Mouse (Mus musculus) ES-Bruce4 (cell line): Measurements from ENCODE around the gene Celf2. TPM values are rescaled to one million over a fixed set of nuclear protein-coding genes. Genes with fewer than 3 reads are reported as not detected.

Source experiments
- H3K27ac ChIP-seq: 2 replicates; pipeline ENCODE4 v1.5.1; 2012; ENCODE audit warnings: low read length, inconsistent platforms; ENCODE audit not compliant: insufficient read depth
- H3K27me3 ChIP-seq: 2 replicates; pipeline ENCODE4 v1.6.1; 2012; ENCODE audit warnings: mild to moderate bottlenecking, low read length, inconsistent platforms; ENCODE audit not compliant: control insufficient read depth, poor library complexity, insufficient read depth, severe bottlenecking
- H3K36me3 ChIP-seq: 2 replicates; pipeline ENCODE4 v1.6.1; 2012; ENCODE audit warnings: inconsistent platforms, mild to moderate bottlenecking, low read length, moderate library complexity; ENCODE audit not compliant: control insufficient read depth, poor library complexity, insufficient read depth, severe bottlenecking
- H3K4me1 ChIP-seq: one replicate; pipeline ENCODE4 v1.8.1; 2011; ENCODE audit warnings: low read length; ENCODE audit not compliant: control insufficient read depth, insufficient read depth
- H3K4me3 ChIP-seq: 2 replicates; pipeline ENCODE4 v1.5.1; 2011; ENCODE audit warnings: low read depth, mild to moderate bottlenecking, low read length
- H3K9ac ChIP-seq: 2 replicates; pipeline ENCODE4 v1.6.1; 2012; ENCODE audit warnings: low read depth, mild to moderate bottlenecking, inconsistent platforms; ENCODE audit not compliant: poor library complexity, severe bottlenecking
- H3K9me3 ChIP-seq: replicated peaks from 2 replicates; pipeline ENCODE4 v1.6.1; 2012; ENCODE audit warnings: mild to moderate bottlenecking, low read length, inconsistent platforms; ENCODE audit not compliant: control insufficient read depth, poor library complexity, insufficient read depth, severe bottlenecking
- CTCF ChIP-seq: IDR thresholded peaks from one replicate; pipeline ENCODE4 v1.8.1; 2011; ENCODE audit warnings: low read depth, low read length
- EP300 ChIP-seq: IDR thresholded peaks from 2 replicates; pipeline ENCODE4 v1.6.1; 2011; ENCODE audit warnings: low read depth, low read length; ENCODE audit not compliant: insufficient read depth
- POLR2A ChIP-seq: IDR thresholded peaks from one replicate; pipeline ENCODE4 v1.8.1; 2011; ENCODE audit warnings: low read length; ENCODE audit not compliant: insufficient read depth
- polyA plus RNA-seq: library from polyadenylated mRNA; stranded (reverse); fragments of >200 nt; gene quantifications from 2 replicates; pipeline ENCODE4 v1.2.4, GENCODE M21; 2011; ENCODE audit warnings: low read depth; ENCODE audit not compliant: missing spikeins, insufficient read depth, insufficient read length

Gene Celf2
- polyA plus RNA-seq, 1 experiment = 10.6 TPM

- no peak for TF ChIP-seq CTCF
- TF ChIP-seq POLR2A = no peak
- TF ChIP-seq EP300 = no peak
- Histone ChIP-seq H3K36me3 (no peaks in the 10 kb centered on the region), H3K9ac (no peak overlapping the region), H3K4me1 (no peaks in the 10 kb centered on the region), H3K27me3 (no peaks in the 10 kb centered on the region), H3K4me3 (no peak overlapping the region), H3K27ac (no peak overlapping the region), H3K9me3 (no peaks in the 10 kb centered on the region)
Measured at GRCm38 (mm10) chr2:6572976-6573375, 936.4 kb downstream of the Celf2 start.

GRCm38 (mm10) chr2:6569040-6569542 is 940.3 kb downstream of the Celf2 start:
- Histone ChIP-seq H3K4me1 (no peaks in the 10 kb centered on the region), H3K27ac (no peak overlapping the region), H3K4me3 (no peak overlapping the region), H3K9ac (no peak overlapping the region), H3K36me3 (no peaks in the 10 kb centered on the region), H3K27me3 (no peaks in the 10 kb centered on the region), H3K9me3 (no peaks in the 10 kb centered on the region)
- TF ChIP-seq POLR2A (no peak), EP300 (no peak), CTCF (no peak)

- Histone ChIP-seq H3K27ac (no peak overlapping the region), H3K27me3 (no peaks in the 10 kb centered on the region), H3K4me1 (no peaks in the 10 kb centered on the region), H3K9me3 (no peaks in the 10 kb centered on the region), H3K36me3 (no peaks in the 10 kb centered on the region), H3K4me3 (no peak overlapping the region), H3K9ac (no peak overlapping the region)
- TF ChIP-seq CTCF = no peak
- TF ChIP-seq EP300 = no peak
- no peak for TF ChIP-seq POLR2A
Measured at GRCm38 (mm10) chr2:6565175-6565574, 944.2 kb downstream of the Celf2 start.

GRCm38 (mm10) chr2:6561337-6561736 is 948.0 kb downstream of the Celf2 start:
- Histone ChIP-seq H3K9ac (no peak overlapping the region), H3K27ac (no peak overlapping the region)
- TF ChIP-seq CTCF (no peak), POLR2A (no peak), EP300 (no peak)

GRCm38 (mm10) chr2:6560802-6561201 is 948.6 kb downstream of the Celf2 start:
- no peak overlapping the region for H3K9ac ChIP-seq
- H3K36me3 ChIP-seq = no peaks in the 10 kb centered on the region
- H3K9me3 ChIP-seq = no peaks in the 10 kb centered on the region
- no peak for TF ChIP-seq EP300
- no peak for TF ChIP-seq CTCF
- TF ChIP-seq POLR2A = no peak
- no peaks in the 10 kb centered on the region for H3K27me3 ChIP-seq
- H3K4me1 ChIP-seq = no peaks in the 10 kb centered on the region
- no peak overlapping the region for H3K27ac ChIP-seq
- H3K4me3 ChIP-seq = no peak overlapping the region

More at GRCm38 (mm10) chr2:6561337-6561736, 948.0 kb downstream of the Celf2 start:
- H3K4me3 ChIP-seq = no peak overlapping the region
- no peaks in the 10 kb centered on the region for H3K4me1 ChIP-seq
- H3K9me3 ChIP-seq = no peaks in the 10 kb centered on the region
- no peaks in the 10 kb centered on the region for H3K27me3 ChIP-seq
- H3K36me3 ChIP-seq = no peaks in the 10 kb centered on the region

GRCm38 (mm10) chr2:6559581-6559980 is 949.8 kb downstream of the Celf2 start:
- Histone ChIP-seq H3K36me3 (no peaks in the 10 kb centered on the region), H3K4me1 (no peaks in the 10 kb centered on the region), H3K27me3 (no peaks in the 10 kb centered on the region), H3K27ac (no peak overlapping the region), H3K4me3 (no peak overlapping the region), H3K9ac (no peak overlapping the region), H3K9me3 (no peaks in the 10 kb centered on the region)
- TF ChIP-seq CTCF (no peak), POLR2A (no peak), EP300 (no peak)
